Mouse (Mus musculus): ENCODE results near the gene Sun1.

GRCm38 (mm10) chr5:139270806-139271521 is 70.5 kb downstream of the Sun1 start:
- TF ChIP-seq CTCF (IDR thresholded peaks at IDR 0.05; ENCODE audit: borderline replicate concordance, insufficient read depth, low read depth, low read length) (0 out of 2 replicates have a peak, but pooled peaks have one; percentile 1), POLR2A (IDR thresholded peaks at IDR 0.05; ENCODE audit: borderline replicate concordance, insufficient read depth, low read length) (no peak)

All from cerebellum, adult 2 months (tissue).